Mouse (Mus musculus) cortical plate, adult 2 months (tissue): ENCODE results near the gene Xylt2.
"Not testable (repeated sequence)": the region's sequence is repeated elsewhere in the genome, so short reads cannot be mapped to it uniquely, and the experiment has no call there.

Source experiments
- CTCF ChIP-seq: fragments of 200-500 bp; IDR thresholded peaks from 2 replicates; pipeline ENCODE4 v1.5.1; 2011; ENCODE audit warnings: mild to moderate bottlenecking, control low read depth, low read length; ENCODE audit not compliant: insufficient read depth; ENCODE audit errors: extremely low read depth
- POLR2A ChIP-seq: fragments of 200-500 bp; IDR thresholded peaks from 2 replicates; pipeline ENCODE4 v1.6.1; 2011; ENCODE audit warnings: mild to moderate bottlenecking, low read length, control low read depth; ENCODE audit not compliant: insufficient read depth; ENCODE audit errors: extremely low read depth

GRCm38 (mm10) chr11:94651241-94651640 lies 26.1 kb downstream of the Xylt2 start:
- not testable (repeated sequence) for TF ChIP-seq CTCF, POLR2A
